Mouse (Mus musculus) liver, adult 2 months (tissue): ENCODE results near the gene Sel1l. TPM values are rescaled to one million over a fixed set of nuclear protein-coding genes. Genes with fewer than 3 reads are reported as not detected.

Source experiments
- DNase-seq: peaks from one replicate; pipeline ENCODE4 v3.0.0-alpha.2; 2011; ENCODE audit warnings: low read depth, low spot score; ENCODE audit errors: extremely low read depth
- H3K27ac ChIP-seq: fragments of 200-500 bp; replicated peaks from 2 replicates; pipeline ENCODE4 v1.5.1; 2012; ENCODE audit warnings: low read depth, mild to moderate bottlenecking, control low read depth, inconsistent platforms, low read length; ENCODE audit not compliant: insufficient read depth
- H3K27me3 ChIP-seq: fragments of 200-500 bp; 2 replicates; pipeline ENCODE4 v1.6.1; 2012; ENCODE audit warnings: mild to moderate bottlenecking, moderate library complexity, low read length, inconsistent platforms; ENCODE audit not compliant: control insufficient read depth, insufficient read depth
- H3K36me3 ChIP-seq: fragments of 200-500 bp; 2 replicates; pipeline ENCODE4 v1.6.1; 2012; ENCODE audit warnings: low read length, inconsistent platforms; ENCODE audit not compliant: control insufficient read depth, insufficient read depth
- H3K4me1 ChIP-seq: fragments of 200-500 bp; 2 replicates; pipeline ENCODE4 v1.6.1; 2011; ENCODE audit warnings: low read length; ENCODE audit not compliant: control insufficient read depth, insufficient read depth
- H3K4me3 ChIP-seq: fragments of 200-500 bp; 2 replicates; pipeline ENCODE4 v1.5.1; 2011; ENCODE audit warnings: low read depth, mild to moderate bottlenecking, control low read depth, low read length, moderate library complexity; ENCODE audit not compliant: insufficient read depth
- H3K79me2 ChIP-seq: fragments of 200-500 bp; 2 replicates; pipeline ENCODE4 v1.6.1; 2012; ENCODE audit warnings: inconsistent platforms, mild to moderate bottlenecking, low read length, moderate library complexity; ENCODE audit not compliant: control insufficient read depth, insufficient read depth
- H3K9ac ChIP-seq: fragments of 200-500 bp; 2 replicates; pipeline ENCODE4 v1.6.1; 2012; ENCODE audit warnings: low read depth, mild to moderate bottlenecking, control low read depth, inconsistent platforms, low read length
- CTCF ChIP-seq: fragments of 200-500 bp; IDR thresholded peaks from 2 replicates; pipeline ENCODE4 v1.5.1; 2011; ENCODE audit warnings: low read depth, low read length, control low read depth
- POLR2A ChIP-seq: fragments of 200-500 bp; IDR thresholded peaks from 2 replicates; pipeline ENCODE4 v1.6.1; 2011; ENCODE audit warnings: low read length, control low read depth; ENCODE audit not compliant: insufficient read depth; ENCODE audit errors: extremely low read depth
- WGBS: fragments of 180-500 bp; shearing (Covaris S2); methylation state at CpG from one replicate; pipeline ENCODE4 v1.1.7; 2018; 5-methylcytosine and 5-hydroxymethylcytosine counted together
- polyA plus RNA-seq: library from polyadenylated mRNA; depleted of rRNA; stranded (reverse); fragments of >200 nt; gene quantifications from 2 replicates; pipeline ENCODE4 v1.2.3, GENCODE M21; 2012; rRNA removed
- total RNA-seq: library from RNA; depleted of rRNA; stranded (reverse); fragments of >200 nt; gene quantifications from 2 replicates; pipeline ENCODE4 v1.2.3, GENCODE M21; 2014; rRNA removed

Sel1l gene
- total and polyA plus RNA-seq, 2 experiments: 37.7 to 97.2 TPM

GRCm38 (mm10) chr12:91764471-91764870 is 84.5 kb downstream of the Sel1l start:
- WGBS: 66% methylated on average over 2 of the region's 2 CpGs
- H3K79me2 ChIP-seq: peaks cover 28% of the 10 kb centered on the region
- no peak for TF ChIP-seq POLR2A
- TF ChIP-seq CTCF: no peak
- peaks cover 17% of the 10 kb centered on the region; the same call in 1 of the 2 replicates for H3K4me1 ChIP-seq
- no peak overlapping the region for H3K27ac ChIP-seq
- DNase-seq: no peak
- H3K9ac ChIP-seq: no peak overlapping the region
- H3K36me3 ChIP-seq: no peaks in the 10 kb centered on the region
- no peaks in the 10 kb centered on the region for H3K27me3 ChIP-seq
- H3K4me3 ChIP-seq: no peak overlapping the region

GRCm38 (mm10) chr12:91759836-91760235 is 89.1 kb downstream of the Sel1l start:
- WGBS: 92% methylated on average over 3 of the region's 3 CpGs
- no peak for DNase-seq
- no peak overlapping the region for H3K4me3 ChIP-seq
- H3K27me3 ChIP-seq: no peaks in the 10 kb centered on the region
- peaks cover 28% of the 10 kb centered on the region for H3K79me2 ChIP-seq
- no peaks in the 10 kb centered on the region for H3K36me3 ChIP-seq
- no peak overlapping the region for H3K27ac ChIP-seq
- TF ChIP-seq CTCF (no peak), POLR2A (no peak)
- no peaks in the 10 kb centered on the region for H3K4me1 ChIP-seq
- no peak overlapping the region for H3K9ac ChIP-seq

- DNase-seq: no peak
- no peaks in the 10 kb centered on the region for H3K36me3 ChIP-seq
- TF ChIP-seq CTCF (no peak), POLR2A (no peak)
- WGBS: 93% methylated on average over 13 of the region's 13 CpGs
- H3K4me1 ChIP-seq: no peaks in the 10 kb centered on the region
- no peaks in the 10 kb centered on the region for H3K27me3 ChIP-seq
- no peak overlapping the region for H3K27ac ChIP-seq
- peaks cover 13% of the 10 kb centered on the region for H3K79me2 ChIP-seq
- H3K9ac ChIP-seq: no peak overlapping the region
- no peak overlapping the region for H3K4me3 ChIP-seq
Observed at GRCm38 (mm10) chr12:91757854-91758562, 90.9 kb downstream of the Sel1l start.

GRCm38 (mm10) chr12:91756562-91757166 is 92.3 kb downstream of the Sel1l start:
- H3K4me3 ChIP-seq: no peak overlapping the region
- no peak overlapping the region for H3K9ac ChIP-seq
- DNase-seq: no peak
- no peaks in the 10 kb centered on the region for H3K27me3 ChIP-seq
- H3K79me2 ChIP-seq: peaks cover 16% of the 10 kb centered on the region
- no peak overlapping the region for H3K27ac ChIP-seq
- H3K4me1 ChIP-seq: no peaks in the 10 kb centered on the region
- H3K36me3 ChIP-seq: no peaks in the 10 kb centered on the region
- no peak for TF ChIP-seq POLR2A
- TF ChIP-seq CTCF: no peak
- WGBS: 63% methylated on average over 5 of the region's 5 CpGs

Other genes with a start within 250 kb of the Sel1l start
- gene Ston2, start 60.8 kb downstream of the Sel1l start, total RNA-seq: 4.6 and 6.5 TPM in 2 replicates
- gene Ston2, start 60.8 kb downstream of the Sel1l start, polyA plus RNA-seq: 9.3 and 11.4 TPM in 2 replicates